Mouse (Mus musculus) cerebellum, adult (tissue): Measurements from ENCODE around the gene Abcd3.
A peak's percentile ranks its signal among the peaks of the same experiment; 100 is the strongest.
"Not testable (repeated sequence)": the region's sequence is repeated elsewhere in the genome, so short reads cannot be mapped to it uniquely, and the experiment has no call there.

Experiments
- ATAC-seq: cut with Nextera tagmentation; 2 replicates; pipeline ENCODE4 v1.9.2; 2017; ENCODE audit warnings: mild to moderate bottlenecking, moderate library complexity, mixed read lengths; ENCODE audit not compliant: insufficient number of reproducible peaks, low FRiP score, low TSS enrichment

Gene Abcd3

DNA sequence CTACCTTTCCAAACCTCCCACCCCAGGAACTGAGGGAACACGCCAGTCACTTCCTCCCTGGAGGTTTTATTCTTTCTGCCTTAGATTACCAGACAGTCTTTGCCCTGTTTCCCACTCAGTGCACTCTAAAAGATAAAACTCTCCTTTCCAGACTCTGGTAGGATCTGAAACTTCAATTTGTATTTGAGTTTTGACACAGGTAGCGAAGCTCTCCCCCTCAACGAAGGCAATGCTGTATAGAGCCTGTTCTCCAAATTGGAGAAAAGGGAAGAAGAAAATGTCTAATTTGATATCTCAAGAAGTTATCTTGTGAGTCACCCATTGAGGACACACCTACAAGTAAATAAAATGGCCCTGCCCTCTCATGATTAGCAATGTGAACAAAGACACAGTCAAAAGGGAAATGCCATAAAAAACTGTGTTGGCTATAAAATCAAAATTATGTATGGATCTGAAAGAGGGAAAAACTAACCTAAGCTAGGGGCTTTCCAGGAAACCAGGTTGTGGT lies 4.6 kb upstream of the Abcd3 start:
- ATAC-seq = no peak

DNA sequence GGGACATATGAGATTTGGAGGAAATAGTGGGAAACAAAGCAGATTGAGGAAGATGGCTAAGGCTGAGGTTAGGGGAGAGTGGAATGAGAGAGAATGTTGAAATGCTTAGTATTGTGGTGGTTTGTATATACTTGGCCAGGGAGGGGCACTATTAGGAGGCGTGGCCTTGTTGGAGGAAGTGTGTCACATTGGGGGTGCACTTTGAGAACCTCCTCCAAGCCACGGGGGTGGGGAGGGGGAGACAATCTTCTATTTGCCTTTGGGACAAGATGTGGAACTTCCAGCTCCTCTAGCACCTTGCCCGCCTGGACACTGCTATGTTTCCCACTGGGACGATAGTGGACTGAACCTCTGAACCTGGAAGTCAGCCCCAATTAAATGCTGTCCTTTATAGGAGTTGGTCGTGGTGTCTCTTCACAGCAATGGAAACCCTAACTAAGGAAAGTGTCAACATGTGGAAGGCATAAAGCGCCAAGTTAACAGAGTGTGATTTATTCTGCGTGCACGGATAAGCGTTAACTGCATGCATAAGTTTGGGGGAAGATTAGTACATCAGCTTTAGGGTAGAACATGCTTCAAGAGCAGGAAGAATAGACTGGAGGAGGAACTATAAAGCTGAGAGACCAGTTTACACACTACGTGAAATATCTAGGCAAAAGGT lies 3.8 kb upstream of the Abcd3 start:
- no peak for ATAC-seq

DNA sequence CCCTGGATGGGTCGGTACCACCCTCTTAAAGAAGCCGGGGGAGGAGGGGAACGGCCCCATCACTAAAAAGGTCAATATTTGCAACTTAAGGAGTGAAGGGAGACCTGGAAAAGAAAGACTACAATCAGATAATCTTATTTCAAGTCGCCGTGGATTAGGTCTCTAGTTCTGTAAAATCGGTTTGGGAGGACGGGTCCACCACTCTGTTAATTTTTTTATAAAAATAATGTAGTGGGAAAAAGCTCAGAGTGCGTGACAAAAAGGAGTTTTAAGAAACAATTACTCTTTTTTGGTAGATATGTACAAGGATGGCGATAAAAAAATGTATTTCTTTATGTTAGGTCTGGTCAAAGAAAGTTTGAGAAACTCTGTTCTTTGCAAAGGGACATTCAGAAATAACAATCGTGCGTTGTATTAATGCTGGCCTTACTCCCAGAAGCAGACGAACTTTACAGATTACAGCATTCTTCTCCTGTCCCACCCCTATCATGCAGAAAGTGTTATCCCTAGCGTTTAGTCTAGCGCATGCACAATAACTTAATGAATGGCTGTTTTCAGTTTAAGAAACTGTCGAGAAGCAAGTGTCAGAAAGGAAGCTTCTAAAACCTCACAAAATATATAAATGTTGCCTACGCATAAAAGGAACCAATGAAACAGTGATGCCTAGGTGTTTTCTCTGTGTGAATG lies 590 bp upstream of the Abcd3 start:
- ATAC-seq = no peak

DNA sequence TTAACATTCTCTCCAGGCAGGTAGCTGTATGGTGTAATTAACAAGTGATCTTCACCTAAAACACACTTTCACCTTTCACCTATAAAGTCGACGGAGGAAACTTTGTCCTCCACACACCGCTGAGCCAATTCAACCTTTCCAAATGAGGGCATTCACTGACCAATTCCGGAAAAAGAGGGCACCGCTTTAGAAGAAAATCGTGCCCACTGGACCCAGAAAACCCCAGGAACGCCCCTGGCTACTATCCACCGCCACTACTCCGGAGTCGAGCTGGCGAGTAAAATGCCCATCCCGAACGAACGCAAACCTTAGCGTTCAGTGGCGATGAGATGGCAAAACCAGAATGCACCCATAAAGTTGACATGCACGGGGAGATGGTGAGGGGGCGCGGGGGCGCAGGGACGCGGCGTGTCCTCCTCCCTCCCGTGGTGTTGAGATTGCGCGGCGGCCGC lies 663 bp downstream of the Abcd3 start:
- no peak; the same call in 1 of the 2 replicates for ATAC-seq

DNA sequence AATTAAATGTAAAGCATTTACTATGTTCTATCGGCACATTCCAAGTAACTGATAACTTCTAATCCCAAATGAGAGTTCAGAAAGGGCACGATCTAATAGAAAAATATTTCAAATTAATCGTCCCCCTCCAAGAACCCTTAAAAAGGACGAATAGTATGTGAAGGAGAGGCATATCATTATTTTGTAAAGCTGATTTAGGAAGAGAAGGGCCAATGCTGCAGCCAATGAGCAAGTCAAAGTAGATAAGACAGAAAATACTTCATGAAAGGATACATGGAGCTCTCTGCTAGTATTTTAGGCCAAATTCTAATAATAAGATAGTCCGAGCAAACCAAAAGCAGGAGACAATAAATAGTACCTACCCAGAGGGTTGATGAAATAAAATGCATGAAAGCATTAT lies 1.3 kb downstream of the Abcd3 start:
- ATAC-seq = no peak

DNA sequence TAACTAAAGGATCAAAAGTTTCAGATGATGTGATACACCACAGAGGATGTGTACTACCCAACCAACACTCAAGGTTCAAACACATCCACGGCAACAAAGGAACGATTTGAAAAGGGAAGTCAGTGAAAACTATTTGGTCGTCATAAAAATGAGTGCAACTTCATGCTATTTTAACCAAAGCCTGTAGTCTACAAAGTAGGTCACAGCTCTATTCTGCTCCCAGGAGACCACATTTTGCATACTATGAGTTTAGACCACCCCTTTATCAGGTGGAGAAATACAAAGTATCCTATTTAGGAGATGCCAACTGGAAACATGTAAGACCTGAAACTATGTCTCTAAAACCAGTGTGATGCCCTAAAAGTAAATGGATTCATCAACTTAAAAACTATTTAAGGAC lies 6.9 kb downstream of the Abcd3 start:
- no peak for ATAC-seq

DNA sequence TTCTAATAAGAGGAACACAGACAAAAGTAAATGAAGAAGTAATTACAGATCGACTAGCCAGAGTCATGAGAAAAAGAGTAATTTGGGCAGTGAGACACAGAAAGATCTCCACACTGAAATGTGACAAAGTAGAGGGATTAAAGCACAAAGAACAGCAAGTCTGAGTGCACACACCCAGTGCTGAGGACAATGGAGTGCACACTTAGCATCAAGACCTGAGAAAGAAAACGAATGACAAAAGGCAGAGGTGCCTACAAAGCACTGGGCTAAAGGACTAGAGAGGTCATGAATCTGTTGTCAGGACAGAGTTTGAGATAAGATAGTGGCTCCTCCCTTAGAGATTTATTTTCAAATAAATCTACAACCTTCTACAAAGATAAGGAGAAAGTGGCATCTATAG lies 20.9 kb downstream of the Abcd3 start:
- ATAC-seq = no peak

DNA sequence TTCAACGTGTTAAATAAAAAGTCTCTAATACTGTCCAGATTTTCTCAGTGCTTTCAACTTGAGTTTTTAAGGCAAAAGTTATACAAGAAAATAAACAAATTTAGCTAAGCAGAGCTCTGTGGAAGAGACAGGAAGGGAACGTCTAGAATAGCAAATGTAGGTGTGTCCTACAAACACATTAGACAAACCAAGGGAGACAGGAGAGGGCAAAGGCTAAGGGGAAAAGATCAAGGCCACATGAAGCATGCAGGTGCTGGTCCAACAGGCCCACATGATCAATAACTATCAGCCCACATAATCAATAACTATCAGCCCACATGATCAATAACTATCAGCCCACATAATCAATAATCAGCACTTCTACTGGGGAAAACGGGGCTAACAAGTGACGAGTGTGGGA lies 22.9 kb downstream of the Abcd3 start:
- no peak for ATAC-seq

DNA sequence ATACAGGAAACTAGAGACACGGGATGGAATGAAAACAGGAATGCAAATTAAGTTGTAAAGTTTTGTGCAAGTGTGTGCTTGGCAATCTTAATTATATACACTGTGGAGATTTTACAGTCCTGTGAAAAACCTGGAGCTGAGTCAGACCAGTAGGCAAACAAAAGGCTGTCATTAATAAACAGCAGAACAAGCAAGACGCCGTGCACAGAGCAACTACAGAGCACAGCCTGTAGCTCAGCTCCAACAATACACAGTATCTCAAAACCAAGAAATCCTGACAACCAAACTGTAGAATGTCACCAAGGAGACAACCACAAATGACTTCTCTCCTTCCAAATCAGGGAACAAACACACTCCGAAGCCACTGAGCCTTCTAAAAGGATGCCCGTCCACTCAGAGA lies 24.7 kb downstream of the Abcd3 start:
- no peak; the same call in 1 of the 2 replicates for ATAC-seq

DNA sequence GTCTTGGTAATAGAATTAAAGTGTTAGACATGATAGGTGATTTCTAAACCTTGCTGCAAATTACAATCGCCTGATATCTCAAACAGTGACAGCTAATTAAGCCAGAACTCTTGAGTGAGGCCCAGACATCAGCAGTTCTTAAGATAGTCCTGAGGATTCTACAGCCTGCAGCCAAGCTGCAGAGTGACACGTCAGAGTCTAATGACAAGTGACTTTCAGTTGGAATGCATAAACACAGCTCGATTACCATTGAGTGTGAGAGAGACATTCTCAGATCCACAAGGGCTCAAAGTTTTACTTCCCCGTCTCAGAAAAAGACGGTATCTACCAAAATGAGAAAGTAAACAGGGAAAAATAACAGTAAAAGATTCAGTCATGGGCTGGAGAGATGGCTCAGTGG lies 25.3 kb downstream of the Abcd3 start:
- ATAC-seq = no peak

DNA sequence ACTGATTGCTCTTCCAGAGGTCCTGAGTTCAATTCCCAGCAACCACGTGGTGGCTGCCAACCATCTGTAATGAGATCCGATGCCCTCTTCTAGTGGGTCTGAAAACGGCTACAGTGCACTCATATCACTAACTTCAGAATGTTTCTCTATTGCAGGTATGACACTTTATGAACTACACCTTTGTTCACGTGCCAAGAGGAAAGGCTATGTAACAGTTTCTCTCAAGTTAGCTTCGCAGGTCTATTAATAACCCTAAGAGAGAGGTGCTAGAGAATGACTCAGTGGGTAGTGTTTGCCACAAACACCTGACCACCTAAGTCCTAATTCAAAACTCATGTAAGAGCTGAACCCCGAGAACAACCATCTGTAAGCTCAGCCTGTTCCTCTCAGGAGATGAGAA lies 32.1 kb downstream of the Abcd3 start:
- ATAC-seq = no peak

DNA sequence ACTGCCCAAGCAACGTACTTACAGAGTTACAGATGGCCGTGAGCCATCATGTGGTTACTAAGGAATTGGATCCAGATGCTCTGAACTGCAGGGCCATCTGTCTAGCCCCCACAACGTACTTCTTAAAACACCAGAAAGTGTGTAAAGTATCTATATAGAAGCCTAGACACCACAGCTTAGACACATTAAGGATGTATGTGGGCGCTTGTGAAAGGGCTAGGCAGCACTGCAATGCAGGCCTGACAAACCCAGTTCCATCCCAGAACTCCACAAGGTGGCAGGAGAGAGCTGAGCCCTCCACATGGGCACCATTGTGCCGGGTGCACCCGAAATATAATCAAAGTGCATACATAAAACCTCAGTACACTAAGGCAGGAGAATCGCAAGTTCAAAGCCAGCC lies 37.2 kb downstream of the Abcd3 start:
- peak; percentile 75 for ATAC-seq

DNA sequence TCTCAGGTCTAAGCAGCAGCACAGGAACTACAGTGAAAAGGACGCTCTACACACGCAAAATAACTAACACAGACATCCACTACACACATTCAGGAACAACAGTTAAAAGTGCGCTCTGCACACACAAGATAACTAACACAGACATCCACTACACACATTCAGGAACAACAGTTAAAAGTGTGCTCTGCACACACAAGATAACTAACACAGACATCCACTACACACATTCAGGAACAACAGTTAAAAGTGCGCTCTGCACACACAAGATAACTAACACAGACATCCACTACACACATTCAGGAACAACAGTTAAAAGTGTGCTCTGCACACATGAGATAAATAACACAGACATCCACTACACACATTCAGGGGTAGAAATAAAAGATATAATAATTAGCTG lies 41.8 kb downstream of the Abcd3 start:
- not testable (repeated sequence) for ATAC-seq

DNA sequence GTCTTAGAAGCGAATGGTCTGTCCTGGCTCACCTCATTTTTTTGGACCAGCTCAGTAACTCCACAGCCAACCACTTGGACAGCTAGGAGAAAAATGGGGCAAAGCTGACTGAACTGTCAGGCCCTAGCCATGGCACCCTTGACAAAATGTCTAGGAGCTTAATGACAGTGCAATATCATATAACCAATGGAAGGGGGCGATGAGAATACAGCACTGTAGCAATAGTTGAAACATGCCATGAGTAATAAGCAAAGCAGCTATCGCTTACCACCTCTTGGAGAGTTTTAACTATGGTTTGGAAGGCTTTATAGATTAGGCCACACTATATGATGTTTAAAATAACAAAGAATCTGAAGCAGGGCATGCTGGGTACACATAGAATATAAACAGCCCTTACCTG lies 46.3 kb downstream of the Abcd3 start:
- no peak for ATAC-seq

DNA sequence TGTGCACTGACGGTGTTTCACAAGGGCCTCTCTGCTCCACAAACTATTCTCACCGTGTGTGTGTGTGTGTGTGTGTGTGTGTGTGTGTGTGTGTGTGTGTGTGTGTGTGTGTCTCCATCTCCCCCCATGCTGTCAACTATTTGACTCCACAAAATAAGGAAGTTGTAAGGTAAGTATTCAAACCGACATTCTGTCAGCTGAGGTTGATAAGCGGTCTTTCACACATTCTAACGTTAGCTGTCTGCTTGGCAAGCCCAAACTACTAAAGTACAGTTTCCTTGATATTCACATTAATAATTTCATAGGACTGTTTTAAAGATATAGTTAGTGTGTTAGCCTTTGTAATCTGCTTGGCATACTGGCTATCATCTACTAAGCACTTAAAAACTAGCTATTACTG lies 48.3 kb downstream of the Abcd3 start:
- ATAC-seq = no peak

DNA sequence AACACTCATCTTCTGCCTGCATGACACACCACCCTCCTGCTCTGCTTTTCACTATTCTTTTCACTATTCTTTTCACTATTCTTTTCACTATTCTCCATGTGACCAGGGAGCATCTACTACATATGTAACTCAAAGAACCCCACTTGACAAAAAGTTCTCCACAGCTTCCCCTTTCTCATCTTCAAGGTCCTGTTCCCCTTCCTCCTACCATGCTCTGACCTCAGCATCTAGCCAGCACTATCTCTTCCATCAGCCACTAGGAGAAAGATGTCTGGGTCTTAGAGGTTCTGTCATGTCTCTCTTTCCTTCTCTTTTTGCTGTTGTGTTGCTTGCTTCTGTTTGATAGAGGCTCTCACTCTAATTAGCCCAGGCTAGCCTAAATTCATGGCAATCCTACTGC lies 49.1 kb downstream of the Abcd3 start:
- no peak for ATAC-seq

DNA sequence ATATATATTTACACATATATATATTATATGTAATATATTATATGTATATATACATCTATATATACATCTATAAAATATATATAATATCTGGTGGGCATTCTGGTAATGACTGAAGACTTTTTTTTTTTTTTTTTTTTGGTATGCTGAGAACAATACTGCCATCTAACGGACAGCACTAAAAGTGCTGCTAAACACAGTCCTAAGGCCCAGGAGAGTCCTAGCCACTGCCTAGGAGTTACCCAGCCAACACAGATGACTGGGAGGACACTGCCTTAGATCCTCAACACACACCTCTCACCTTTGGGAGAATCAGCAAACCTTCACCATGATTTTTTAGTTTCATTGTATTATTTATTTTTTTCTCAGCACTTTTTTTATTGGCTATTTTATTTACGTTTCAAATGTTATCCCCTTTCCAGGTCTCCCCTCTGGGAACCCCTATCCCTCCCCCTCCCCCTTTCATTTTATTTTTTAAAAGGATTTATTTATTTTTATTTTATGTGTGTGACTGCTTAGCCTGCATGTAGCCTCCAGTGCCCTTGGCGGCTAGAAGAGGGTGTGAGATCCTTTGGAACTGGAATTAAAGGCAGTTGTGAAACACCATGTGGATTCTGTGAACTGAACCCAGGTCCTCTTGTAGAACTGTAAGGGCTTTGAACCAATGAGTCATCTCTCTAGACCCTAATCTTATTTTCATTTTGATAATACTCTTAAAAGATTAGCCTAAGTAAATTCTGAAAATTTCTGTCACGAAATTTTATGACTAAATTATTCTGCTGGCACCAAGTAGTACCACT lies 52.8 kb downstream of the Abcd3 start:
- ATAC-seq = peak; percentile 67; the same call in 1 of the 2 replicates

DNA sequence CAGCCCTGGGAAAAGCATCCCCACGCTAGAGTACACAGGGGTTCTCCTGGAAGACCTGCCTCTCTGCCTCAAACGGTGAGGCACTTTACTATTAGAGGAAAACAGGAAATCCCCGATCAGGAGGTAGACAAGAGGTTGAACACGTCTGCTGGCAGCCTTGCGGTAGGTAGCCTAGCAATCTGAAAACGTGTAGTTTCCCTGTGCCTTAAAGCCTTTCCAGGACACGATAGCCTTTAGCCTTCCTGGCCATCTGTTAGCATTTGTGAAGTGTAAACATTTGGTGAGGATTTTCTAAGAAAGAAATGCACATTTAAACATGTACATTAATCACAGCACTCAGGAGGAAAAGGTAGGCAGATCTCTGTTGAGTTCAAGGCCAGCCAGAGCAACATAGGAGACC lies 56.7 kb downstream of the Abcd3 start:
- ATAC-seq = 0 out of 2 replicates have a peak, but pooled peaks have one; percentile 10

DNA sequence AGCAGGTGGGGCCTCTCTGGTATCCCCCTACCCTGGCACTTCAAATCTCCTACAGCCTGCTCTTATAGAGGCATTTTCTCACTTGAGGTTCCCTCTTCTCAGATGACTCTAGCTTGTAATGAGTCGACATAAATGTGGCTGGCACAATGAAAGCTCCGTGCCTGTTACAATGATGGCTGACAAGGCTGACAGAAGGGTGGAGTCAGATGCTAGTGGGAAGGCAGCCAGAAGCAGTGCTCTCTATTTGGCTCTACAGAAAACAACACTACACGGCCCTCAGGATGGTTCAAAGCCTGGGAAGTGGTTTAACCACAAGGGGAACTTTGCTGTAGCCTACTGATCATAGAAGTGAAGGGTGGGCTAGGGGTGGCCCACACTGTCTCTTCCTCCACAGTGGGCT lies 60.0 kb downstream of the Abcd3 start:
- no peak for ATAC-seq

DNA sequence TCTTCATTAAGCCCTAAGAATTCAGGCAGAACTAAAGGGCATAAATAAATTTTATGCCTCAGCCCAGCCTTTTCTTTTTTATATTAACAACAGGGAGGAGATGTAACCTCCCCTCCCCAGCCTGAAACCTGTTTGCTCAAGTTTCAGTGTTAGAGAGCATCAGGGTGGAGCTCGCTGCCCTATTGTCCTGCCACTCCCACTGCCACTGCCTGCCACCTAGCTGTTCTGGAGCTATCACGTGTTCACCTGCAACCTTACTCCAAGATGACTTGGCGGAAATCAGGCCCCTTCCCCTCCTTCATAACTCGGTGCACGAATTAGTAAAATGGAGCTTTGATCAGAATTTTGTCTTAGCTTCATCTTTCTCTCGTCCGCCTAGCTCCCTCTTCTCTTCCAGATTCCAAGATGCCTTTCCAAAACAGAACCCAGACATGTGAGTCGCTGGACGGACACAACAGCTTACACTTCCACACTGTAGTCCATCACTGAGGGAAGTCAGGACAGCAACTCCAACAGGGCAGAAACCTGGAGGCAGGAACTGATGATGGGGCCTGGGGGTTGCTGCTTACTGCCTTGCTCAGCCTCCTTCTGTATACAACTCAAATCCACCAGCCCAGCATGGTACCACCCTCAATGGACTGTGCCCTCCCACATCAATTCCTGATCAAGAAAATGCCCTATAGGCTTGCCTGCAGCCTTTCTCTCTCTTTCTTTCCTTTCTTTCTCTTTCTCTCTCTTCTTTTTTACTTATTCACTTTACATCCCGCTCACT lies 60.6 kb downstream of the Abcd3 start:
- ATAC-seq = not testable (repeated sequence)
